Mouse (Mus musculus) bone marrow, adult 2 months (tissue): ENCODE results near the gene Gm14226.

Experiments
- CTCF ChIP-seq: fragments of 200-500 bp; IDR thresholded peaks from 2 replicates; pipeline ENCODE4 v1.5.1; 2011; ENCODE audit warnings: low read length, control low read depth; ENCODE audit not compliant: control insufficient read depth, insufficient read depth
- POLR2A ChIP-seq: fragments of 200-500 bp; IDR thresholded peaks from 2 replicates; pipeline ENCODE4 v1.6.1; 2011; ENCODE audit warnings: low read depth, mild to moderate bottlenecking, control low read depth, low read length, borderline replicate concordance; ENCODE audit not compliant: control insufficient read depth

- no peak for TF ChIP-seq CTCF
- TF ChIP-seq POLR2A = no peak
Measured at GRCm38 (mm10) chr2:155050108-155050503, 32.0 kb downstream of the Gm14226 start.
